8 mouse cellular contexts compared by ENCODE assay signal in the genomic region with DNA sequence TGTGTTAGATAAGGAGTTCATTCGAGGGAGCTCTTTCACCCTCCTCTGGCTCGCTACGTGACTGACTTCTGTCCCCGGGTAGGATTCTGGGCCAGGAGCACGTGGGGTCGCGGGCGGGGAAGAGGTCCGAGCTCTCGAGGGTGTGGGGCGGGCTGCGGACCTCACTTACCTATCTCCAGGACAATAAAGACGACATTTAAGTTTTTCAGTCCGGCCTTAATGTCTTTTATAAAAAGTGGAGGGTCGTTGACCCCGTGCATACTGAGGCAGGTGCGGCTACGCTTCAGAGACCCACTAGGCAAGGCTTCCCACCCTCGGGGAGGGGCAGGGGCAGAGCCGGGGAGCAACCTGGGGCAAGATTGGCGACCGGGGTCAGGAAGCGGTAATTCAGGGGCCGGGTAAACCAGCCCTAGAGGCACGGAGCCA. TPM values are rescaled to one million over a fixed set of nuclear protein-coding genes. Genes with fewer than 3 reads are reported as not detected.
DNase-seq lines count a peak whose midpoint lies in the region; ATAC-seq lines count a peak whose summit lies in the region.

No protein-coding gene starts in this region.

- peak overlapping the region; percentile 85 for H3K27ac ChIP-seq in heart, embryonic 12.5 days (ENCODE audit: poor library complexity, severe bottlenecking)
- H3K27ac ChIP-seq in kidney, embryonic 15.5 days: peak overlapping the region; percentile 87
- H3K27ac ChIP-seq in lung, embryonic 16.5 days (ENCODE audit: low read length): peak overlapping the region; percentile 86

- H3K4me2 ChIP-seq in heart, embryonic 12.5 days: peak overlapping the region; percentile 86
- peak overlapping the region; percentile 91 for H3K4me2 ChIP-seq in kidney, embryonic 15.5 days
- H3K4me2 ChIP-seq in lung, embryonic 16.5 days (ENCODE audit: low read depth, low read length): peak overlapping the region; percentile 98

- H3K36me3 ChIP-seq in heart, embryonic 12.5 days: no peaks in the 10 kb centered on the region
- H3K36me3 ChIP-seq in kidney, embryonic 15.5 days: peaks cover under 1% of the 10 kb centered on the region; the same call in 1 of the 2 replicates
- H3K36me3 ChIP-seq in lung, embryonic 16.5 days (ENCODE audit: control insufficient read depth, insufficient read depth, low read length): 0 out of 2 replicates have a peak, but pooled peaks cover under 1% of the 10 kb centered on the region

- no peaks in the 10 kb centered on the region for H3K27me3 ChIP-seq in heart, embryonic 12.5 days (replicated peaks)
- H3K27me3 ChIP-seq in kidney, embryonic 15.5 days: no peaks in the 10 kb centered on the region
- no peaks in the 10 kb centered on the region for H3K27me3 ChIP-seq in lung, embryonic 16.5 days (ENCODE audit: control insufficient read depth, insufficient read depth, low read depth, low read length)

- H3K4me3 ChIP-seq in heart, embryonic 12.5 days: peak overlapping the region; percentile 71
- H3K4me3 ChIP-seq in kidney, embryonic 15.5 days (replicated peaks): peak overlapping the region; percentile 64
- peak overlapping the region; percentile 75 for H3K4me3 ChIP-seq in lung, embryonic 16.5 days (ENCODE audit: low read length)

- peak overlapping the region; percentile 91 for H3K9ac ChIP-seq in heart, embryonic 12.5 days
- H3K9ac ChIP-seq in kidney, embryonic 15.5 days: peak overlapping the region; percentile 68
- peak overlapping the region; percentile 83 for H3K9ac ChIP-seq in lung, embryonic 16.5 days (ENCODE audit: low read length)

- peak; percentile 55 to 56 for DNase-seq in right cerebral cortex, postnatal 10 days (ENCODE audit: low spot score in 2 of 2)
- DNase-seq in right cerebral cortex, postnatal 4 days: no peak
- peak; percentile 25 for DNase-seq in right cerebral cortex, postnatal 14 days
- no peak for DNase-seq in layer of hippocampus, postnatal 10 days (ENCODE audit: low spot score in 2 of 2)

- ATAC-seq in common myeloid progenitor, adult 5-6 weeks (replicated peaks; ENCODE audit: low read depth, poor library complexity, severe bottlenecking): peak; percentile 26
- peak; percentile 42 for ATAC-seq in heart, embryonic 12.5 days (ENCODE audit: insufficient number of reproducible peaks, low FRiP score)
- peak; percentile 53 for ATAC-seq in kidney, embryonic 15.5 days (replicated peaks; ENCODE audit: low FRiP score)
- peak; percentile 45 for ATAC-seq in lung, embryonic 16.5 days (ENCODE audit: low read depth)

- H3K9me3 ChIP-seq in heart, embryonic 12.5 days (replicated peaks): no peaks in the 10 kb centered on the region
- no peaks in the 10 kb centered on the region for H3K9me3 ChIP-seq in kidney, embryonic 15.5 days (replicated peaks)
- no peaks in the 10 kb centered on the region for H3K9me3 ChIP-seq in lung, embryonic 16.5 days (ENCODE audit: control insufficient read depth, low read length)

- under 1% methylated on average over 25 of the region's 25 CpGs for WGBS in heart, embryonic 12.5 days
- WGBS in kidney, embryonic 15.5 days: under 1% methylated on average over 25 of the region's 25 CpGs
- WGBS in lung, embryonic 16.5 days: under 1% methylated on average over 25 of the region's 25 CpGs

- peaks cover 6% of the 10 kb centered on the region; the same call in 1 of the 2 replicates for H3K4me1 ChIP-seq in heart, embryonic 12.5 days (replicated peaks)
- H3K4me1 ChIP-seq in kidney, embryonic 15.5 days: peaks cover 4% of the 10 kb centered on the region
- H3K4me1 ChIP-seq in lung, embryonic 16.5 days (replicated peaks; ENCODE audit: control insufficient read depth, insufficient read depth, low read length): 0 out of 2 replicates have a peak, but pooled peaks cover 3% of the 10 kb centered on the region

RNA-seq across cellular contexts. Expression of gene Nabp1, which starts 0.6 kb away (rescaled TPM):
- 53.3 and 57.7 TPM in 2 replicates for total RNA-seq in common myeloid progenitor, adult 5-6 weeks (2017)
- 17.6 and 17.7 TPM in 2 replicates for polyA plus RNA-seq in heart, embryonic 12.5 days (2016; fragmentation: Nextera tagmentation; extraction: Ambion mirVana)
- polyA plus RNA-seq in kidney, embryonic 15.5 days (2015; fragmentation: Nextera tagmentation; extraction: Ambion mirVana): 21.1 TPM in 2 replicates
- 12.0 and 14.2 TPM in 2 replicates for polyA plus RNA-seq in lung, embryonic 16.5 days (2015; fragmentation: Nextera tagmentation; extraction: Ambion mirVana)
- total RNA-seq in layer of hippocampus, postnatal 10 days (2021): 10 to 100 TPM; 16.9 to 21.4 TPM

Comparison
In these comparisons a context has a peak if more than half of its experiments do, and no peak if none do; other contexts are left out.
1. DNase-seq: peak in right cerebral cortex, postnatal 10 days (2 of 2) and right cerebral cortex, postnatal 14 days (single experiment); none in right cerebral cortex, postnatal 4 days (single experiment) and layer of hippocampus, postnatal 10 days (0 of 2).
2. Peak in every context shown above with its lines, with median percentiles within 50 percentile points of each other: ATAC-seq, H3K27ac ChIP-seq, H3K4me2 ChIP-seq, H3K4me3 ChIP-seq and H3K9ac ChIP-seq.